Comparison of ENCODE assay signal across 8 mouse cellular contexts in the genomic region with DNA sequence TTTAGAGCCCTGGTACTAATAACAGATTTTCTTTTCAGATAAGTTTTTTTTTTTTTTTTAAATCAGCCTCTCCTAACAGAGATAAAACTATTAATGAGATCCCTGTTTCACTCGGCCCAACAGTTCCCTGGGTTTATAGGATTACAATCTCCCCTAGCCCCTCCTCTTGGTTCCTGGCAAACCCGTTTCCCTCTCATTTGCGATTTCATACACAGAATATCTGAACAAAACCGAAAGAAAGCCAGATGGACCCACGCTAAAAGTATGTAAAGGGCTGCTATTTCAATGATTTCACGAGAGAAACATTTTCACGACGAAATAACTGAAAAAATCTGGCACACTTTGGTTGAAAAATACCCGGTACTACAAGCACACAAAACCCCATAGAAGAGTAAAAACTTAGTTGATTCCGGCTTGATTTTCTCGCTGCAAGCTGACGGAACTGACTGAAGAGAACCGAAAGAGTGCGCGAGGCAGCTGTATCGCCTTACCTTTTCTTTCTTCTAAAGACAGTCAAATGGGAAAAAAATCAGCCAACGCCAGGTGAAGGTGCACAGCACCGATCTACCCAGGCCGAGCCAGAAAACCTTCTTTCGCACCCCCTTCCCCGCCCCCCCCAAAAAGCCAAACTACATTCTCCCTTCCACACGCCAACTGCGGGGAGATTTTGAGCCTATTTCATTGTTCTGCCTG. TPM values are rescaled to one million over a fixed set of nuclear protein-coding genes. Genes with fewer than 3 reads are reported as not detected.
DNase-seq lines count a peak whose midpoint lies in the region; ATAC-seq and TF ChIP-seq lines count a peak whose summit lies in the region.

No protein-coding gene starts in this region.

- TF ChIP-seq CTCF in layer of hippocampus, adult 2 months (conservative IDR thresholded peaks at IDR 0.05) = no peak
- no peak; the same call in 1 of the 2 replicates for TF ChIP-seq CTCF in bone marrow macrophage, adult 2 months (IDR thresholded peaks at IDR 0.05; ENCODE audit: low read depth, low read length)
- TF ChIP-seq CTCF in thymus, adult 2 months (IDR thresholded peaks at IDR 0.05; ENCODE audit: borderline replicate concordance, control insufficient read depth, extremely low read depth, insufficient read depth, low read length, poor library complexity) = no peak

- H3K27ac ChIP-seq in layer of hippocampus, adult 2 months = peak overlapping the region; percentile 97
- peak overlapping the region; percentile 68 for H3K27ac ChIP-seq in bone marrow macrophage, adult 2 months (ENCODE audit: insufficient read depth, low read depth, low read length)
- H3K27ac ChIP-seq in kidney, embryonic 16.5 days (ENCODE audit: low read length) = peak overlapping the region; percentile 91
- H3K27ac ChIP-seq in midbrain, embryonic 10.5 days (replicated peaks) = peak overlapping the region; percentile 99
- H3K27ac ChIP-seq in thymus, adult 2 months (ENCODE audit: control insufficient read depth, insufficient read depth, low read length) = no peak overlapping the region; the same call in 1 of the 2 replicates

- peak overlapping the region; percentile 69 for H3K4me2 ChIP-seq in kidney, embryonic 16.5 days (replicated peaks; ENCODE audit: low read depth, low read length)

- under 1% methylated on average over 23 of the region's 23 CpGs for WGBS in kidney, embryonic 16.5 days
- WGBS in midbrain, embryonic 10.5 days = under 1% methylated on average over 23 of the region's 23 CpGs
- WGBS in thymus, adult 2 months = under 1% methylated on average over 23 of the region's 23 CpGs

- H3K4me1 ChIP-seq in bone marrow macrophage, adult 2 months (ENCODE audit: control insufficient read depth, insufficient read depth, low read length) = peaks cover 27% of the 10 kb centered on the region
- peaks cover 34% of the 10 kb centered on the region for H3K4me1 ChIP-seq in kidney, embryonic 16.5 days (ENCODE audit: insufficient read depth, low read length)
- peaks cover 56% of the 10 kb centered on the region for H3K4me1 ChIP-seq in midbrain, embryonic 10.5 days
- 0 out of 2 replicates have a peak, but pooled peaks cover 4% of the 10 kb centered on the region for H3K4me1 ChIP-seq in thymus, adult 2 months (replicated peaks; ENCODE audit: control insufficient read depth, insufficient read depth, low read length)

- peak overlapping the region; percentile 86 for H3K4me3 ChIP-seq in layer of hippocampus, adult 2 months
- H3K4me3 ChIP-seq in bone marrow macrophage, adult 2 months (ENCODE audit: insufficient read depth, low read length) = peak overlapping the region; percentile 99
- H3K4me3 ChIP-seq in kidney, embryonic 16.5 days (ENCODE audit: low read length) = peak overlapping the region; percentile 98
- peak overlapping the region; percentile 99 for H3K4me3 ChIP-seq in midbrain, embryonic 10.5 days
- H3K4me3 ChIP-seq in thymus, adult 2 months (ENCODE audit: control insufficient read depth, insufficient read depth, low read length) = peak overlapping the region; percentile 99

- H3K9ac ChIP-seq in kidney, embryonic 16.5 days (replicated peaks; ENCODE audit: low read length) = peak overlapping the region; percentile 99

- ATAC-seq in kidney, embryonic 16.5 days (ENCODE audit: low FRiP score, low TSS enrichment) = no peak

- H3K36me3 ChIP-seq in kidney, embryonic 16.5 days (ENCODE audit: insufficient read depth, low read length) = no peaks in the 10 kb centered on the region
- H3K36me3 ChIP-seq in midbrain, embryonic 10.5 days = peaks cover 5% of the 10 kb centered on the region; the same call in 1 of the 2 replicates
- no peaks in the 10 kb centered on the region for H3K36me3 ChIP-seq in thymus, adult 2 months (ENCODE audit: control insufficient read depth, insufficient read depth, low read length)

- no peaks in the 10 kb centered on the region for H3K27me3 ChIP-seq in kidney, embryonic 16.5 days (ENCODE audit: insufficient read depth, low read length)
- H3K27me3 ChIP-seq in midbrain, embryonic 10.5 days (ENCODE audit: low read depth, poor library complexity, severe bottlenecking) = peaks cover 22% of the 10 kb centered on the region
- no peaks in the 10 kb centered on the region for H3K27me3 ChIP-seq in thymus, adult 2 months (ENCODE audit: control insufficient read depth, insufficient read depth, low read length)

- DNase-seq in layer of hippocampus, adult 2 months (ENCODE audit: low spot score in 2 of 2) = no peak
- DNase-seq in layer of hippocampus, adult 9-11 months = no peak
- peak; percentile 35 for DNase-seq in forelimb bud, embryonic 11.5 days (ENCODE audit: low read depth, low spot score)
- DNase-seq in midbrain, embryonic 10.5 days (ENCODE audit: low spot score) = no peak
- DNase-seq in thymus, adult 2 months = peak; percentile 27
- DNase-seq in frontal cortex, postnatal 10 days (ENCODE audit: low spot score in 2 of 2) = no peak

- TF ChIP-seq POLR2A in bone marrow macrophage, adult 2 months (IDR thresholded peaks at IDR 0.05; ENCODE audit: borderline replicate concordance, low read depth, low read length) = no peak
- TF ChIP-seq POLR2A in thymus, adult 2 months (IDR thresholded peaks at IDR 0.05; ENCODE audit: control insufficient read depth, extremely low read depth, insufficient read depth, low read length, poor library complexity) = no peak

- H3K9me3 ChIP-seq in kidney, embryonic 16.5 days (ENCODE audit: low read length) = no peaks in the 10 kb centered on the region
- no peaks in the 10 kb centered on the region for H3K9me3 ChIP-seq in midbrain, embryonic 10.5 days (replicated peaks)

RNA-seq across cellular contexts. Expression of a gene that starts 0.5 kb away (rescaled TPM):
- total RNA-seq in layer of hippocampus, adult 2 months (2021) = 1 to 10 TPM; 2.8 TPM
- polyA plus RNA-seq in bone marrow macrophage, adult 2 months (2012; ENCODE audit: insufficient read depth, insufficient read length, missing spikeins) = 101 and 115 TPM in 2 replicates
- 8.4 and 9.2 TPM in 2 replicates for polyA plus RNA-seq in kidney, embryonic 16.5 days (2015; fragmentation: Nextera tagmentation; extraction: Ambion mirVana)
- polyA plus RNA-seq in midbrain, embryonic 10.5 days (2016; fragmentation: Nextera tagmentation; extraction: Ambion mirVana) = 1.1 and 1.8 TPM in 2 replicates
- polyA plus RNA-seq in thymus, adult 2 months (2012; rRNA removed) = 4.7 and 6.0 TPM in 2 replicates

RNA-seq across cellular contexts. Expression of a gene that starts 1.3 kb away (rescaled TPM):
- total RNA-seq in layer of hippocampus, adult 2 months (2021) = 10 to 100 TPM; 55.9 to 59.9 TPM
- 18.7 and 20.9 TPM in 2 replicates for polyA plus RNA-seq in bone marrow macrophage, adult 2 months (2012; ENCODE audit: insufficient read depth, insufficient read length, missing spikeins)
- polyA plus RNA-seq in kidney, embryonic 16.5 days (2015; fragmentation: Nextera tagmentation; extraction: Ambion mirVana) = 28.0 and 32.8 TPM in 2 replicates
- 25.9 and 29.7 TPM in 2 replicates for polyA plus RNA-seq in midbrain, embryonic 10.5 days (2016; fragmentation: Nextera tagmentation; extraction: Ambion mirVana)
- polyA plus RNA-seq in thymus, adult 2 months (2012; rRNA removed) = 16.9 and 19.8 TPM in 2 replicates

Comparison
In these comparisons a context has a peak if more than half of its experiments do, and no peak if none do; other contexts are left out.
1. DNase-seq: peak in forelimb bud, embryonic 11.5 days (single experiment) and thymus, adult 2 months (single experiment); none in layer of hippocampus, adult 2 months (0 of 2), layer of hippocampus, adult 9-11 months (single experiment), midbrain, embryonic 10.5 days (single experiment) and frontal cortex, postnatal 10 days (0 of 2).
2. Peak in every context shown above with its lines, with median percentiles within 50 percentile points of each other: H3K4me3 ChIP-seq.